Mouse (Mus musculus) thymus, adult 2 months (tissue): Measurements from ENCODE around the gene A1cf.

ENCODE experiments used
- CTCF ChIP-seq: fragments of 200-500 bp; IDR thresholded peaks from 2 replicates; pipeline ENCODE4 v1.5.1; 2012; ENCODE audit warnings: mild to moderate bottlenecking, control low read depth, low read length, moderate library complexity, borderline replicate concordance; ENCODE audit not compliant: control insufficient read depth, poor library complexity, insufficient read depth; ENCODE audit errors: extremely low read depth
- POLR2A ChIP-seq: fragments of 200-500 bp; IDR thresholded peaks from 2 replicates; pipeline ENCODE4 v1.6.1; 2012; ENCODE audit warnings: mild to moderate bottlenecking, low read length, control low read depth, moderate library complexity; ENCODE audit not compliant: control insufficient read depth, poor library complexity, insufficient read depth; ENCODE audit errors: extremely low read depth

DNA sequence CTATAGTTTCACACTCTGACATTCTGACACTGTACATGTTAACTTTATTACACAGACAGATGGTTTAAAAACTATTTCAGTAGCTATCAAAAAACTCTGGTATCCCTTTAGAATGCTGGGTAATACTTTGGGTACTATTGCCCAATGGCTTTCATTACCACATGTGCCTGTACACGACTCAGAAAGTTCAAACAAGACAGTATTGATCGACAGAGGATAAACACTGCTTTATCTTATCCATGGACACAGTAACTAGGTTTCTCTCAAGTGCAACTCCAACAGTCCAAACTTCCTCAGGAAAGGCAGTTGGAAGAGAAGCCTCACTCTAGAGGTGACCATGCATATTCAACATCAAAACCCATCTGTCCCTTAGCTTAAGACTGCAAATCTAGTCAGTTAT lies 2.8 kb downstream of the A1cf start:
- no peak for TF ChIP-seq CTCF
- TF ChIP-seq POLR2A: no peak
